Mouse (Mus musculus) layer of hippocampus, postnatal 36 days (tissue): Measurements from ENCODE around the gene Hist1h2ag. TPM values are rescaled to one million over a fixed set of nuclear protein-coding genes. Genes with fewer than 3 reads are reported as not detected.
A peak's percentile ranks its signal among the peaks of the same experiment; 100 is the strongest.

Experiments
- DNase-seq, 2 experiments: peaks; one replicate each; pipeline ENCODE4 v3.0.0; 2022
- total RNA-seq, 2 experiments: library from RNA; stranded (reverse); gene quantifications; 2 replicates each; pipeline ENCODE4 v1.2.3; 2021

Gene Hist1h2ag
- total RNA-seq, 2 experiments from 2014 or later, result 13.7 to 21.6 TPM

DNA sequence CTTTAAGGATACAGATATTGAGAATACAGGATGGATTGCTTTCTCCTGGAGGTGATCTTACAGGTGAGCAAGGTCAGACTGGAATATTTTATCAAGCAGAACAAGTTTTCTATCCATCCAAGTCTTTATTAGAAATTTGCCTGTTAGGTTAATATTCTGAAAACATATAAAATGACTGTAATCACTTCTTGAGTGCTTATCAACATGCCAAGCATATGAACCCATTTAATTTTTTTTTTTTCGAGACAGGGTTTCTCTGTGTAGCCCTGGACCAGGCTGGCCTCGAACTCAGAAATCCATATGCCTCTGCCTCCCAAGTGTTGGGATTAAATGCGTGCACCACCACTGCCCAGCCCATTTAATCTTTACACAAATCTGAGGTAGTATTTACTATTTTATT is 5.8 kb downstream of the Hist1h2ag start:
- DNase-seq, result no peak

GRCm38 (mm10) chr13:22036149-22036956 is 6.4 kb downstream of the Hist1h2ag start:
- DNase-seq, result no peak

DNA sequence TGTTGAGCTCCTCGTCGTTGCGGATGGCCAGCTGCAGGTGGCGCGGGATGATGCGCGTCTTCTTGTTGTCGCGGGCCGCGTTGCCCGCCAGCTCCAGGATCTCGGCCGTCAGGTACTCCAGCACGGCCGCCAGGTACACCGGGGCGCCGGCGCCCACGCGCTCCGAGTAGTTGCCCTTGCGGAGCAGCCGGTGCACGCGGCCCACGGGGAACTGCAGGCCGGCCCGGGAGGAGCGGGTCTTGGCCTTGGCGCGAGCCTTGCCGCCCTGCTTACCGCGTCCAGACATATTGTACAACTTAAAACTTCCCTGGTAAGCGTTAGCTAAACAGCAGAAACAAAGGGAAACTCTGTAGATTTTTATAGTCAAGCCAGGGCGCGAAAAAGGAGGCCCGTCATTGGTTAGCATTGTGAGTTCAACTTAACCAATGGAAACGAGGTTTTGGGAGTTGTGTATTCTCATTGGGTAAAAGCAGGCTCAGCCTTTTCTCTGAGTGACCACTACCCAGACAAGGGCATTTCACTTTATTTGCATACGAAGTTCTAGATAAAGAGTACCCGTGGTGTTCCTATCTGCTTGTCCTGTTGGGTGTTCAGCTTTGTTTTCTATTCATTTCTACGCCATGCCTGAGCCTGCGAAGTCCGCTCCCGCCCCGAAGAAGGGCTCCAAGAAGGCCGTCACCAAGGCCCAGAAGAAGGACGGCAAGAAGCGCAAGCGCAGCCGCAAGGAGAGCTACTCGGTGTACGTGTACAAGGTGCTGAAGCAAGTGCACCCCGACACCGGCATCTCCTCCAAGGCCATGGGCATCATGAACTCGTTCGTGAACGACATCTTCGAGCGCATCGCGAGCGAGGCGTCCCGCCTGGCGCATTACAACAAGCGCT is 7.2 kb downstream of the Hist1h2ag start, which contains the start of the genes Hist1h2ah and Hist1h2bk:
TSS of gene Hist1h2ah (minus strand) at position 302 of the 882 bp plus-strand sequence.
TSS of gene Hist1h2bk (plus strand) at position 604 of the 882 bp plus-strand sequence.
- DNase-seq, result peak; percentile 76 to 85

DNA sequence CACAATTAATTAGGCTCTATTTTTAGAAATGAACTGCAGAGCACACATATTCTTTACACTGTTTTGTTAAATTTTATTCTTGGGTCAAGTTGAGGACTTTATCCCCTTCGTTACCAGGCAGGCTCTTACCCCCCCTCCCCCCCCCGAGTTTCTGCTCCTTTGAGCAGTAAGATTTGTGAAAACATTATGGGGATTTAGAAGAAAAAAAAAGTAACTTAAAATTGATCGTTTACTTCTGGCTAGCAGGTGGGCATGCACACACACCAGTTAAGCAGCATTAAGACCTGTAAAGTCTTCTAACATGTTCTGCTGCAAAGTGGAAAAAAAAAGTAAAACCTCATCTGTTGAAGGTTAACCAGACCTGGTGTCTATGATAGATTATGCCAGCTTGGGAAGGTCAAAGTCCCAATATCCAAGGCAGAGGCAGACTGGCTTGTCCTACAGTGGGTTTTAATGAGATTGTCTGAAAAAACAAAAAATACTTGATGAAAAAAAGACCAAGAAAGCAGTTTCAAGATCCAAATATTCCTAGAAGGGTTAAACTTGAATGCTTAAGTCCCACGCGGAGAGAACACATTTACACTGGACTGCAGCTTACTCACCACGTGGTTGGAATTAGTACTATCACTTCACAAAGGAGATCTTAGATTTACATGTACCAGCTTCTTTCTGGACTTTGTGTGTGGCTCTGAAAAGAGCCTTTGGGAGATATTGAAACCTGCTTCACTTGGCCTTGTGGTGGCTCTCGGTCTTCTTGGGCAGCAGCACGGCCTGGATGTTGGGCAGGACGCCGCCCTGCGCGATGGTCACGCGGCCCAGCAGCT is 8.1 kb downstream of the Hist1h2ag start:
- DNase-seq, result no peak

DNA sequence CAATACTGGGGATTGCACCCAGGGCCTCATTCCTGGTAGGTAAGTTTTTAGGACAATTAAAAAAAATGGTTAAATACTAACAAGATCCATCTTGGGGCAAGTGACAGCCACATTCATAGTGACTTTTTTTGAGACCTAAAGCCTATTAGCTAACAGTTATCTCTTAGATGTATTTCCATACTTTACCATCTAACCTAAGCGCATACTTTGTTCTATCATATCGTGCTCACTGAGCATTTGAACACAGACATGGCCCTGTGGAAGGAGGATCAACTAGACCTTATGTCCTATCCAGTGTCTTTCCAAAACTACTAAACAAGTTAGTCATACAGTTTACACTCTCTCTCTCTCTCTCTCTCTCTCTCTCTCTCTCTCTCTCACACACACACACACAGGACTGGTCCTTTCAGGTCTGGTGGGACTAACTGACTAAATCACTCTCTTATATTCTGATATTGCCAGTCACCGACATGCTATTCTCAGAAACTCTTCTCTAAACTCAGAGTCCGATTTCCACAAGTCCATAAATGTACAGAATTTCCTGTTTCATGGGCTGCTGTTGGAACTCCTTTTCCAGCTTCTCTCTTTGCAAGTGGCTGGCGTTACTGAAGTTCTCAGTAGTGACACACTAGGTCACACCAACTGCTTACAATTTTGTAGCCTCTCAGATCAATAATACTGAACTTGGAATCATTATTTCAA is 8.9 kb downstream of the Hist1h2ag start:
- DNase-seq, result no peak

GRCm38 (mm10) chr13:22030493-22030892 is 12.3 kb downstream of the Hist1h2ag start:
- DNase-seq, result no peak

DNA sequence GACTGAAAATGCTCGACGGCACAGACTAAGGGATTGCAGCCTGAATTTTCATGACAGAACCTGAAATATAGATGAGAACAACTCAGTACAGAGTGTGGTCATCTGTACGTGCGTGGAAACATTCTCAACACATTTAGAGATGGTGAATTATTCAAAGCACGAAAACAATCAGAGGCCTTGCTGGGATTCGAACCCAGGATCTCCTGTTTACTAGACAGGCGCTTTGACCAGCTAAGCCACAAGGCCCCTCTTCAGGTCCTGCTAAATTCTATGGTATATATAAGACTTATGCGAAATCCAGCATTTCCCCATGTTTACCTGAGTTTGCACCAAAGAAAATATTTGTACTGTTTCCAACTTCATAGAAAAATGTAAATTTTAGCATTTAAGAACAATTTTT is 12.8 kb downstream of the Hist1h2ag start:
- DNase-seq, result no peak

DNA sequence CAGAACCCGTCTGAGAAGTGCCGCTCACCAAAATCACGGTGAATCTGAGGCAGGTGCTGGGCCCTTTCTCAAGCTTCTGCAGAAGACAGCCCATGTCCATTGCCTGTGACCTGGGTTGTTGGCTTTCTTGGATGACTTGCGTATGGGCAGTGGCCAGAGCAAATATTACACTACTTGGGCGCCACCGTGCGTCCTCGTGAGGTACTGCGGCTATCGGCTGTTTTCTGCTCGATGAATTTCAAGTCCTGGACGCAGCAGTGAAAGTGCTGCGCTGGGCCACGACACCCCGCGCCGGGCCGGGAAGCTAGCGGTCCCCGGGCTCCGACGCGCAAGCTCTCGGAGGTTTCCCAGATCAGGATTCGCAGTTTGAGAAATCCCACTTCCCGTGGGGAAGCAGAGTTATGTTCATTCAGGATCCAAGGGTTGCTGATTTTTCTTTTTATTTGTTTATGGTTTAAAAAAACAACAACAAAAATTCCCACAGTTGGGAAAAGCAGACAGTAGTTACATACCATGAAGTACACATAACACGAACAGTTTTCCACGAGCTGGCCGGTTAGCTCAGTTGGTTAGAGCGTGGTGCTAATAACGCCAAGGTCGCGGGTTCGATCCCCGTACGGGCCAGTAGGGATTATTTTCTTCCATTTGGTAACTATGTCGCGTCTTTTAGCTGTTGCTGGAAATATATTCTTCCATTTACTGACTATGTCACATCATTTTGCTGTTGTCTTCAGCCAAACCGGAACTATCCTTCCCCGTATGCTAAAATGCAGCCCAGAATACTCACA is 13.9 kb downstream of the Hist1h2ag start:
- peak; percentile 88 to 89 for DNase-seq

GRCm38 (mm10) chr13:22026058-22027031 is 16.4 kb downstream of the Hist1h2ag start:
- peak; percentile 84 to 85 for DNase-seq

DNA sequence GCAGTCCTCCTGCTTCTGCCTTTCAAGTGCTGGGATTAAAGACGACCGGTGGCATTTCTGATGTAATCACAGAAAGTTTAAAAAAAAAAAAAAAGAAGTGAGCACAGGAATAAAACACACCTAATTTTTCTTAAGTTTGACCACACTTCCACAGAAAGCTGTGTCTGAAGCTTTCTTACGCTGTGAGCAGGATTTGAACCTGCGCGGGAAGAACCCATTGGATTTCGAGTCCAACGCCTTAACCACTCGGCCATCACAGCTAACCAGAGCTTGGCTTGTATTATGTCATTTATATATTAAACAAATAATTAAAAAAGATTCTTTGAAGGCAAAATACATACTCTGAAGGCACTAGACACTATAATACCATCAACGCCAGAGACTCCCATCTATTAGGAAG is 20.5 kb downstream of the Hist1h2ag start:
- DNase-seq, result peak; percentile 64 to 66

- no peak for DNase-seq
Observed at GRCm38 (mm10) chr13:22021581-22021980, 21.2 kb downstream of the Hist1h2ag start.

DNA sequence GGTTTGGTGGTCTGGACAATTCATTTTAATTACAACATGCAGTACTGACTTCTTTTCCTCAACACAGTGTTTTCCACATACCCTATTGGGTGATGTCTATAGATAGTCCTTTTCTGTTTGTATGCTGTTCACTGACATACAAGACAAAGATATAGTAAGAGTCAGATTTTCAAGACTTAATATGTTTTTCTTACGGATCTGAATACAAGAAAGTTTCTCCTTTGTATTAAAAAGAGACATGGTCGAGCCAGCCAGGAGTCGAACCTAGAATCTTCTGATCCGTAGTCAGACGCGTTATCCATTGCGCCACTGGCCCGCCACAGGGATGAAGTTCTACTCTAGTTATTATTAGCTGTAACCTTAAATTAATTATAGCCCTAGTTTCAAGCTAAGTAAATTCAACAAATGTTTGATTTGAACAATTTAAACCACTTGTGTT is 21.8 kb downstream of the Hist1h2ag start:
- peak; percentile 41 to 65 for DNase-seq

GRCm38 (mm10) chr13:22019934-22020835 is 22.6 kb downstream of the Hist1h2ag start:
- no peak for DNase-seq

DNA sequence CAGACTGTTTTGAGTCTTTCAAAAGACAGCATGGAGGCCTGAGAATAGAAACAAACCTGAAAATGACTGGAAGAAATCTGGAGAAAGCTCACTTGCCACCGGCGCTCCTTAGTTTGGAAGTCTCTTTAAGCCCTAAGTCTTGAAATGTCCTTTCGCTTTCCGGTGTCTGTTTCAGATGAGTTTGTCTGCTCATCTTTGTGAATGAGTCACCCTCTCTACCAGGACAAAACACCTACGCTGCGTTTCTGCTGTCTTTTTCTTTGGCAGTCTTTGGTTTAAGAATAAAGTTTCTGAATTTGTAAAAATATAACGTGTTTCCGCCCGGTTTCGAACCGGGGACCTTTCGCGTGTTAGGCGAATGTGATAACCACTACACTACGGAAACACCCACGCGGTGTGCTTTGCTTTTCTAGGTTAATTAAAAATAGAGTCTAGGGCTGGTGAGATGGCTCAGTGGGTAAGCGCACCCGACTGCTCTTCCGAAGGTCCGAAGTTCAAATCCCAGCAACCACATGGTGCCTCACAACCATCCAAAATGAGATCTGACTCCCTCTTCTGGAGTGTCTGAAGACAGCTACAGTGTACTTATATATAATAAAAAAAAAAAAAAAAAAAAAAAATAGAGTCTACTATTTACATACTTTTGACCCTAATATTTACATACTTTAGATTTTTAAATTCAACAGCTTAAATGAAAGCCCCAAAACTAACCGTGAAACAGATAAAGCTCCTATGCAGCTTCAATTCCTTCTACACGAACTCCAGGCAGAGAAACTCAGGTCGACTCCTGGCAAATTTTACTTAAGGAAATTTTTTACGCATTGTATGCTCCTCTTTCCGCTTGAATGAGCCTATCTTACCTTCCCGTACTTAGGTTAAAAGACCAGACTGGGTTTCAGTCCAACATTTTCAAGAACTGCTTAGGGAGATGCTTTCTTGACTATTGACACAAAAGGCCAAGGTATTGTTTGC is 27.0 kb downstream of the Hist1h2ag start:
- DNase-seq, result peak in 1 of 2 experiments; percentile 44

DNA sequence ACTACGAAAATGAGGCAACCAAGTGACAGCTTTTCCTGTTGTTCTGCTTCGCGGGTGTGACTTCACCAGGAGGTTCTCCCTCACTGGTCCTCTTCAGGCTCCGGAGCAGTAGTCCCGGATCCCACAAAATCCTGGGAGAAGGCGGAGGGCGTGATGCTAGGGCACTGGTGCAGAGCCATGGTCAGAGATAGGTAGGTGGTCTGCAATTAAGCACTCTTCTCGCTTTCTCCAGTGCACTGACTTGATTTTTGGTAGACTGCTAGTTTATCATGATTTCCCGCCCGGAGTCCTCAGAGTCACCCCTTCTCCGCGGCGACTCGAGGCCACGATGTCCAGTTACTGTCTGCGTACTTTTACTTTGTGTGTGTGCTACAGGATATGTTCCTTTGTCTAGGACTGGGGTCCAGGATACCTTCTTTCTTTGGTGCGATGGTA is 28.3 kb downstream of the Hist1h2ag start:
- no peak for DNase-seq

DNA sequence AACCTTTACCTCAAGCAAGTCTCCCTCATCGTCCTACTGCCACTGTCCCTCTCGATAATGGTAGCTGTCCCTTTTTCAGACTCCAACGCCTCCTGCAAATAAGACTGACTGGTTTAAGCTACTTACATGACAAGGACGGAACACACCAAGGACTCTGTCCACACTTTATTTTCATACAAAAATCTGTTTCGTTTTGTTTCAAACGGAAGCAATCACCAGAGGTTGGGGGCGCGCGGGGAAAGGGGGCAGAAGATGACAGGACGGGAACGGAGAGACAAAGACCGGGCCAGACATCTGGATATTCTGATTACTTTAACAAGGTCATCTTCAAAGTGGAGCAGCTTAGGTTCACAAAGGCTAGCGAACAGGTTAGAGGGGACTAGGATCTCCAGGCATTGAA is 29.0 kb downstream of the Hist1h2ag start:
- DNase-seq, result no peak

DNA sequence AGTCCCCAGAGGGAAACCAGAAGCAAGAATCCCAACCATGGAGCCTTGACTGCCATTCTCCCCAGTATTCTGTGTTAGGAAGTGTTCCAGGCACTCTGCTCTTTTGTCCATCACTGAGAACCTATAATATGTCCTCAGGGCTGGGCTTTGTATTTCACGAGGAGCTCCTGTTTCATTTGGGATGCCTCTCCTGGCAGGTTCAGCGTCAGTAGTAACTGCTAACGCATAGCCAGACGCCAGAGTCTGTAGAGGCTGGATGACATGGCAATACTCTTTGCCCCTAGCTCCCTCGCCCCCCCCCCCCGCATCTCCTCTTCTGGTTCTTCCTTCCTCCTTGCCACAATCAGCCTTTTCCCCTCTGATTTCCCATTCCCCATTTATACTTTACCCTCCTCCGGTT is 33.1 kb downstream of the Hist1h2ag start, which contains the start of gene Prss16:
TSS of gene Prss16 (minus strand) at position 101 of the 400 bp plus-strand sequence.
- no peak for DNase-seq
